Mouse (Mus musculus): ENCODE measurements around the gene Lce3f. TPM values are rescaled to one million over a fixed set of nuclear protein-coding genes. Genes with fewer than 3 reads are reported as not detected.

Gene Lce3f
- polyA plus RNA-seq, 1 experiment from 2014 or later: not detected

Other genes with a start within 250 kb of the Lce3f start
- not detected in 2 replicates for gene Lce1g, start 239.9 kb upstream of the Lce3f start, polyA plus RNA-seq (2014; fragmentation: Nextera tagmentation; extraction: Ambion mirVana)
- not detected in 2 replicates for gene Lce1h, start 227.2 kb upstream of the Lce3f start, polyA plus RNA-seq (2014; fragmentation: Nextera tagmentation; extraction: Ambion mirVana)
- not detected in 2 replicates for gene Lce1i, start 213.3 kb upstream of the Lce3f start, polyA plus RNA-seq (2014; fragmentation: Nextera tagmentation; extraction: Ambion mirVana)
- not detected in 2 replicates for gene Lce1j, start 201.7 kb upstream of the Lce3f start, polyA plus RNA-seq (2014; fragmentation: Nextera tagmentation; extraction: Ambion mirVana)
- not detected in 2 replicates for gene Lce1k, start 184.3 kb upstream of the Lce3f start, polyA plus RNA-seq (2014; fragmentation: Nextera tagmentation; extraction: Ambion mirVana)
- not detected in 2 replicates for gene Kprp, start 165.0 kb upstream of the Lce3f start, polyA plus RNA-seq (2014; fragmentation: Nextera tagmentation; extraction: Ambion mirVana)
- not detected in 2 replicates for gene Lce1l, start 140.9 kb upstream of the Lce3f start, polyA plus RNA-seq (2014; fragmentation: Nextera tagmentation; extraction: Ambion mirVana)
- not detected in 2 replicates for gene 2310050C09Rik, start 122.0 kb upstream of the Lce3f start, polyA plus RNA-seq (2014; fragmentation: Nextera tagmentation; extraction: Ambion mirVana)
- not detected in 2 replicates for gene Lce3a, start 66.0 kb upstream of the Lce3f start, polyA plus RNA-seq (2014; fragmentation: Nextera tagmentation; extraction: Ambion mirVana)
- not detected in 2 replicates for gene Lce3b, start 59.2 kb upstream of the Lce3f start, polyA plus RNA-seq (2014; fragmentation: Nextera tagmentation; extraction: Ambion mirVana)
- not detected in 2 replicates for gene Lce3c, start 47.7 kb upstream of the Lce3f start, polyA plus RNA-seq (2014; fragmentation: Nextera tagmentation; extraction: Ambion mirVana)
- not detected in 2 replicates for gene Lce3d, start 34.8 kb upstream of the Lce3f start, polyA plus RNA-seq (2014; fragmentation: Nextera tagmentation; extraction: Ambion mirVana)
- not detected in 2 replicates for gene Lce3e, start 25.2 kb upstream of the Lce3f start, polyA plus RNA-seq (2014; fragmentation: Nextera tagmentation; extraction: Ambion mirVana)
- 0.26 and 0.55 TPM in 2 replicates for gene Crct1, start 23.5 kb downstream of the Lce3f start, polyA plus RNA-seq (2014; fragmentation: Nextera tagmentation; extraction: Ambion mirVana)
- gene Lce1m, start 26.8 kb downstream of the Lce3f start, polyA plus RNA-seq (2014; fragmentation: Nextera tagmentation; extraction: Ambion mirVana): not detected in 2 replicates
- not detected in 2 replicates for gene Gm4858, start 76.6 kb downstream of the Lce3f start, polyA plus RNA-seq (2014; fragmentation: Nextera tagmentation; extraction: Ambion mirVana)
- gene Crnn, start 152.6 kb downstream of the Lce3f start, polyA plus RNA-seq (2014; fragmentation: Nextera tagmentation; extraction: Ambion mirVana): not detected in 2 replicates
- not detected in 2 replicates for gene Flg2, start 205.1 kb downstream of the Lce3f start, polyA plus RNA-seq (2014; fragmentation: Nextera tagmentation; extraction: Ambion mirVana)